Mouse (Mus musculus): ENCODE data around the gene Nop2.

Nop2 gene

GRCm38 (mm10) chr6:125107705-125108104 is 24.0 kb upstream of the Nop2 start:
- DNase-seq (ENCODE audit: inconsistent age in 2 of 2, low spot score in 1 of 2): no peak

DNA sequence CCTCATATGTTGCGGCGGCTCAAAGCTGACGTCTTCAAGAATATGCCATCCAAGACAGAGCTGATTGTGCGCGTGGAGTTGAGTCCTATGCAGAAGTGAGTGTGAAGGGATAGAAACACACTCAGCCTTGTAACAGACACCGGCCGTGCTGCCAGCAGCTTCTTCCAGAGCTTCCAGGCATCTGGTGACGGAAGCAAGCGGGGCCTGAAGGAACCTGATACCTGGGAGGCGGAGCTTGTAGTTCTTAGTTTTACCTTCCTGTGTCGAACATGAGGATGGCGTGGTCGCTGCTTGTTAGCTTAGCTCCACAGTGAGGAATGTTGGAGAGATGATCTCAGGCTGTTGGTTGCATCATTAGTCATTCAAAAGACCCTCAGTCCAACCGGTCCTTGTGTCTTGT is 22.3 kb upstream of the Nop2 start:
- DNase-seq (ENCODE audit: inconsistent age in 2 of 2, low spot score in 1 of 2): no peak

DNA sequence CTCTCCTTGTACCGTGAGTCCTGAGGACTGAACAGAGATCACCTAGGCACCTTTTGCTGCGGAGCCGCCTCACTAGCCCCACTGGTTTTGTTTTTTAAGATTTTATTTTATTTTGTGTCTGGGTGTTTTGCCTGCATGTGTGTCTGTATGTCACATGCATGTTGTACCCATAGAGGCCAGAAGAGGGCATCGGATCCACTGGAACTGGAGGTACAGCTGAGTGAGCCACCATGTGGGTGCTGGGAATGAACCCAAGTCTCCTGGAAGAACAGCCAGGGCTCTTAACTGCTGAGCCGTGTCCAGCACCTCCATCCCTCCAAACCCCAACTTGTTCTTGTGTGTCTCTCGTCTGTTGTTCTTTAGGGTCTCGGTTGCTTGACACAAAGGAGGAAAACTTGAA is 20.8 kb upstream of the Nop2 start:
- DNase-seq (ENCODE audit: inconsistent age in 2 of 2, low spot score in 1 of 2): peak in 1 of 2 experiments; percentile 73

GRCm38 (mm10) chr6:125112553-125112952 is 19.2 kb upstream of the Nop2 start:
- peak in 1 of 2 experiments; percentile 54 for DNase-seq (ENCODE audit: inconsistent age in 2 of 2, low spot score in 1 of 2)

DNA sequence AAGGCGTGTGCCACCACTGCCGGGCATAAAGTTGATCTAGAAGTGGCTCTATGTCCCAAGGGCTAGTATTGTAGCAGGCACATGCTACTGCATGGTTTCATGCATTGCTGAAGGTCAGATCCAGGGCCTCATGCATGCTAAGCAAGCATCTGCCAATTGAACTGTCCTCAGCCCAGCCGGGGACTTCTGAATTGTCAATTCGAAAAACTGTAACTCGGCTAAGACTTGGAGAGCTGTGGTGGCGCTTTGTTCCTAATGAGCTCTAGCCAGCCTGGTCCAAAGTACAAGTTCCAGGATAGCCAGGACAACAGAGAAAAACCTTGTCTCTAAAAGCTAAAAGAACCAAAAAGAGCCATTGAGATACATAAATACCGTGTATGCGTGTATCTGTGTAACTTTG is 12.3 kb upstream of the Nop2 start:
- no peak for DNase-seq (ENCODE audit: inconsistent age in 2 of 2, low spot score in 1 of 2)

DNA sequence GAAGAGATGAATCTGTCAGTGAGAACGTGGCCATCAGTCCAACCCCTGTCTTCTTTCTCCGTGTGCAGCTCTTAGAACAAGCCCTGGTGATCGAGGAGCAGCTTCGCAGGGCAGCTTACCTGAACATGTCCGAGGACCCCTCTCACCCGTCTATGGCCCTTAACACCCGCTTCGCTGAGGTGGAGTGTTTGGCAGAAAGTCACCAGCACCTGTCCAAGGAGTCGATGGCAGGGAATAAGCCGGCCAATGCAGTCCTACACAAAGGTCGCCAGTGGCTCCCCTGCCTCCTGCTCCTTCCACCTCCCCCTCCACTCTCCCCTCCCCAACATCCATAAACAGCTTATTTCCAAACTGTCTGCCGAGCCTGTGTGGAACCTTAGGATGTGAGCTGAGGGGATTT is 3.0 kb upstream of the Nop2 start:
- DNase-seq (ENCODE audit: inconsistent age in 2 of 2, low spot score in 1 of 2): no peak

DNA sequence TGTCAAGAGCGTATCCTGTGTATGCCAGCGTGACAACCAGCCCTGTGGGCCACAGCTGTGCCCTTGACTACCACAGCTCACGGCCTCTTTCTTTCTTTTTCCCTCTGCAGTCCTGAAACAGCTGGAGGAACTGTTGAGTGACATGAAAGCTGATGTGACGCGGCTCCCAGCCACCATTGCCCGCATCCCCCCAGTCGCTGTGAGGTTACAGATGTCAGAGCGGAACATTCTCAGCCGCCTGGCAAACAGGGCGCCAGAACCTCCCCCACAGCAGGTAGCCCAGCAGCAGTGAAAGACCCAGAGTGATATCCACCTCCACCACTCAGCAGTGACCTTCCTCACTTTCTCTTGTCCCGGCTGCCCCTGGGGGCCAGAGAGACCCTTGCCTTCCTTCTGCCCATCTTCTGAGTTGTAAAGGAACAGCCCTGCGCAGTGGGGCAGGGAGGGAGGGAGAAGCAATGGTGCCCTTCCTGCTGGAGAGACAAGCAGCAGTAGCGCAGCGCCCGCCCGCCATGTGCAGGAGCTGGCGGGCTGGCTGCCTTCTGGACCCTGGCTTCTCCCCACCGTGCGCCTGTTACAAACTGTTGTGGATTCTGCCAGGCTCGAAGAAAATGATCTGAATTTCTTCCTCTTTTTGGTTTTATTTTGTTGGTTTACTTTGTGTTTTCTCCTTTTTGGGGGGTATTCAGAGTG is 1.9 kb upstream of the Nop2 start:
- peak in 1 of 2 experiments; percentile 42 for DNase-seq (ENCODE audit: inconsistent age in 2 of 2, low spot score in 1 of 2)

DNA sequence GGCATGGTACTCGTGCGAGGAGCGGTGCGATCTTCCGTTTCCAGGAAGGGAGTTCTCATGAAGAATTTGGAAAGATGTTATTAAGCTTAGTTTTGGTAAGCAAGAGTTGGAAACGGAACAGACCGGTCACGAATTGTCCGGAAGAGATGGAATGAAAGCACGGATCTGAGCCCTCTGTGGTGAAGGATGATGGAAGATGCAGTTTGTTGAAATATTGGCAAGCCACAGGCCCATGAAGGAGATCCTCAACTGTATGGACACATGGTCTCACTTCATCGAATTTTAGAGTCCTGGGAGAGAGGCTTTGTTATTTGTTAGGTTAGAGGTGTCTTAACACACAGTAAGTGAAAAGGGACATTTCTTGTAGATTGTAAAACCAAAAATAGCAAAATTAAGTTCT is 761 bp downstream of the Nop2 start:
- no peak for DNase-seq (ENCODE audit: inconsistent age in 2 of 2, low spot score in 1 of 2)

DNA sequence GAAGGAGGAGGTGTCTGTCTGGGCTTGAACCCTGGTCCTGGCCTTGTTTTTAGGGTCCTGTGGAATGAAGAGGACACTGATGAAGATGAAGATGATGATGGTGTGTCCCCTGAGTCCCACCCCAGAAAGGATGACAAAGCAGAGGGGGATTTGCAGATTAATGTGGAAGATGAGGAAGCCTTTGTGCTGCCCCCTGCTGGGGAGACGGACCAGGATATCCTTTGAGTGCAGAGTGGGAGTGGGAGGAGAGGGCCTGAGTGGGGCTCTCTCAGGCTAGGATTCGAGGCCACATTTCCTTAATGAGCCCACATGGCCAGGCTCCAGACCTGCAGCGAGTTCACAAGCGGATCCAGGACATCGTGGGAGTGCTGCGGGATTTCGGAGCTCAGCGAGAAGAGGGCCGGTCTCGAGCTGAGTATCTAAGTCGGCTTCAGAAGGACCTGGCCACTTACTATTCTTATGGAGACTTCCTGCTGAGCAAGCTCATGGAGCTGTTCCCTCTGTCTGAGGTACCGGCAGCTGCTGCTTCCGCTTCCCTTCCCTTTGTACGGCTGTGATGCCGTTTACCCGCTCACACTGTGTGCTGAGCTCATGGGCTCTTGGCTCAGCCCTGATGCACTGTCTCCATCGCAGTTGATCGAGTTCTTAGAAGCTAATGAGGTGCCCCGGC is 5.4 kb downstream of the Nop2 start:
- DNase-seq (ENCODE audit: inconsistent age in 2 of 2, low spot score in 1 of 2): peak in 1 of 2 experiments; percentile 67

DNA sequence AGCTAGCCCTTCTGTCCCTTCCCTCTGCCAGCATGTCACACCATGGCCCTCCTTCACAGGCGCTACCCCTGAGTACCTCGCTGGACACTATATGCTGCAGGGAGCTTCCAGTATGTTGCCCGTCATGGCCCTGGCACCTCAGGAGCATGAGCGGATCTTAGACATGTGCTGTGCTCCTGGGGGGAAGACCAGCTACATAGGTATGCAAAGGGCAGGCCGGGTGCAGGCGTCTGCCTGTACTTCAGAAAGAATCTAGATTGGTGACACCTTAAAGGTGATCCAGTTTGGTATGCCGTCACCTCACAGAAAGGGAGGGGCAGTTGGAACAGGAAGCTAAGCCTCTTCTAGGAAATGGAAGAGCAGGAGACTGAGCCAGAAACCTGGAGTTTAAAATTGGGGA is 8.0 kb downstream of the Nop2 start:
- no peak for DNase-seq (ENCODE audit: inconsistent age in 2 of 2, low spot score in 1 of 2)

DNA sequence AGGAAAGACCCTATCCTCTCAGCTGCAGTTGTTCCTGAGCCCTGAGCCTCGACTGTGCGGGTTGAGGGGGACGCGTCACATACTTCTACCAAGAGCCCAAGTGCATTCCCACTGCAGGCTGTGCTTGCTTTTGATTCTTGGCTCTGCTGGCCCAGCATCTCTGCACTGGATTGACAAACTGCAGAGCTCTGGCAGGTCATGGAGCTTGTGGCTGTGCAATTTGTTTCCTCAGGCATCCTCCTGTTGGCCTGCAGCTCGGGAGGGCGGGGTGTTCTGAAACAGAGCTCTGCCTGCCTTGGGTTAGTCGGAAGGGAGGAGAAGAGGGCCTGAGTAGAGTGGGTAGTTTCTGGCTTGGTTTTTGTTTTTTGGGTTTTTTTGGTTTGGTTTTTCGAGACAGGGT is 10.7 kb downstream of the Nop2 start:
- no peak for DNase-seq (ENCODE audit: inconsistent age in 2 of 2, low spot score in 1 of 2)

DNA sequence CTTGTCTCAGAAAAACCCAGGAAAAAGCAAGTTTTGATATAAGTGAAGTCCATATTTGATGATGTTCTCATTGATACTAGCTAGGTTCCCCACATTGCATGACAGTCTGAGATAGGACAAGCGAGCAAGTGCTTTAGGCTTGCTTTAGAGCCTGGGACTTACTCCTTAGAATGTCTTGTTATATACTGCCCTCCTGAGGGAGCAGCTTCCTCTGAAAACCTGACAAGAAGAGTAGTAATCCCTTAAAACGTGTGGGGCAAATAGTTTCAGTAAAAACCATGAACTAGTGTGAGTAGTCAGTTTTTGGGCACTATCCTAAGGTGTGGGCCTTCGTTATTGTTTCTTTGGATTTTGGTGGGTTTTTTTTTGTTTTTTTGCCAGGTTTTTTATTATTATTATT is 11.4 kb downstream of the Nop2 start:
- no peak for DNase-seq (ENCODE audit: inconsistent age in 2 of 2, low spot score in 1 of 2)

DNA sequence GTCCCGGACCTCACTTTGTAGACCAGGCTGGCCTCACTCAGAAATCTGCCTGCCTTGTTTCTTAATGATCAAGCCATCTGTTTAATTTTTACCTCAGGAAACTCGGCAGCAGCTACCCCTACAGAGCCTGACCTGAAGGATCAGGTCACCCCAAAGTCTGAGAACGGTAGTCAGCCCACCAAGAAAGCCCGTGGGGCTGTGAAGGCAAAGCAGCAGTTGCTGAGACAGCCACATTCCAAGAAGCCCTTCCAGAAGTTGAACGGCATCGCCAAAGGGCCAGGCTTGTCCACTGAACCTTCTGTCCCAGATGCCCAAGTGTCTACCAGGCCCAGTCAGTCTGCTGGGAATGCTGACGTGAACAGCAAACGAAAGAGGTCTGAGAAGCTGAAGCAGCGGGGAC is 12.2 kb downstream of the Nop2 start:
- DNase-seq (ENCODE audit: inconsistent age in 2 of 2, low spot score in 1 of 2): no peak

GRCm38 (mm10) chr6:125145001-125145400 is 13.3 kb downstream of the Nop2 start, which contains the start of gene Iffo1:
Gene Iffo1, plus strand, starts transcription at chr6:125145241.
- DNase-seq (ENCODE audit: inconsistent age in 2 of 2, low spot score in 1 of 2): peak; percentile 93 to 97

DNA sequence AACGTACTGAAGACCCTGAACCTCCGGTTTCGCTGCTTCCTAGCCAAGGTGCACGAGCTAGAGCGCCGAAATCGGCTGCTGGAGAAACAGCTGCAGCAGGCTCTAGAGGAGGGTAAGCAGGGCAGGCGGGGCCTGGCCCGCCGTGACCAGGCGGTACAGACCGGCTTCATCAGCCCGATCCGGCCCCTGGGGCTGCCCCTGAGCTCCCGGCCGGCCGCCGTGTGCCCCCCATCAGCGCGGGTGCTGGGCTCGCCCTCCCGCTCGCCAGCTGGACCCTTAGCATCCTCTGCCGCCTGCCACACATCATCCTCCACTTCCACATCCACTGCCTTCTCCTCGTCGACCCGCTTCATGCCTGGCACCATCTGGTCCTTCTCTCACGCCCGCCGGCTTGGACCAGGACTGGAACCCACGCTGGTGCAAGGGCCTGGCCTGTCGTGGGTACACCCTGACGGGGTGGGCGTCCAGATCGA is 13.8 kb downstream of the Nop2 start:
- no peak for DNase-seq (ENCODE audit: inconsistent age in 2 of 2, low spot score in 1 of 2)

- no peak for DNase-seq (ENCODE audit: inconsistent age in 2 of 2, low spot score in 1 of 2)
Observed at GRCm38 (mm10) chr6:125146148-125146547, 14.4 kb downstream of the Nop2 start.

GRCm38 (mm10) chr6:125146797-125147196 is 15.1 kb downstream of the Nop2 start:
- peak; percentile 74 to 87 for DNase-seq (ENCODE audit: inconsistent age in 2 of 2, low spot score in 1 of 2)

- DNase-seq (ENCODE audit: inconsistent age in 2 of 2, low spot score in 1 of 2): no peak
Observed at GRCm38 (mm10) chr6:125147329-125147728, 15.6 kb downstream of the Nop2 start.

- DNase-seq (ENCODE audit: inconsistent age in 2 of 2, low spot score in 1 of 2): peak; percentile 62 to 76
Observed at GRCm38 (mm10) chr6:125148251-125148925, 16.7 kb downstream of the Nop2 start.

DNA sequence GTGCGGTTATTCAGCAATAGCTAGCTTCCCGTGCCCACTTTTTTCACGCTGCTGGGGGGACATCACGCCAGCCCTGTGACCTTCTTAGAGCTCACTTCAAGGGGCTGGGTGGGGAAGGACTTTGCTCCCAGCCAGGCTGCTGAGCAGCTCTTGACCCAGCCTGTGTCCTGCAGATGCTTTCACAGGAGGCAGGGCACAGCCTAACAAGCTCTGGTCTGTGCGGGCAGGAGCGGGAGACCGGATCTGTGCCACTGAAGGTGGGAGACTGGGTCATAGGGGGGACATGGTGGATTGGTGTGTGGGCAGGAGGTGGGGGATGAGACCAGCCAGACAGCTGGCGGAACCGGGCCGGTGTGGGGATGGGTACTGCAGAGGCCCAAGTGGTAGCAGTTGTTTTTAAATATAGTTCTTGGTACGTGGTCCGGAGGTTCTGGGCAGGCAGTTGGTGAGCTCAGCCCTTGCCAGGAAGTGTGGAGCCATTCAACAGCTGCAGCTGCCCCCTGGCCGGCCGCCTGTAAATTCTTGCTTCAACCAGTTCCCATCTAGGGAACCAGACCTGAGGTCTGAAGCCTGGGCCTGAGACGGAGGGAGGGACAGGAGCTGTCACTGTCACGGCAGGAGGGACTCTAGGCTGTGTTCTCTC is 17.3 kb downstream of the Nop2 start:
- peak in 1 of 2 experiments; percentile 65 for DNase-seq (ENCODE audit: inconsistent age in 2 of 2, low spot score in 1 of 2)

DNA sequence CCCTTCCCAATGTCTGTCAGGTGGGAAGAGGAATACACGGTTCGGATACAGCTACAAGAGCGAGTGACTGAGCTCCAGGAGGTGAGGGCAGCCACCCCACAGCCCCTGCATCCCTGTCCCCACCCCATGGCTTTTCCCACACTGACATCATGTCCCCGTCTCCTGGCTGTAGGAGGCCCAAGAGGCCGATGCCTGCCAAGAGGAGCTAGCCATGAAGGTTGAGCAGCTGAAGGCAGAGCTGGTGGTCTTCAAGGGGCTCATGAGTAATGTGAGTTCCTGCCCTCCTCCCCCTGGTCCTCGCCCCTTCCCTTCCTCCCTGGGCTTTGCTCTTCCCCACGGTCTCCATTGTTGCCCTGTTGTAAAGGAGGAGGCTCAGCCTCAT is 17.9 kb downstream of the Nop2 start:
- DNase-seq (ENCODE audit: inconsistent age in 2 of 2, low spot score in 1 of 2): no peak
